Mouse (Mus musculus) gastrocnemius, postnatal 14 days (tissue): Measurements from ENCODE around the gene Hist2h2aa2. TPM values are rescaled to one million over a fixed set of nuclear protein-coding genes. Genes with fewer than 3 reads are reported as not detected.
"Not testable (repeated sequence)": the region's sequence is repeated elsewhere in the genome, so short reads cannot be mapped to it uniquely, and the experiment has no call there.

ENCODE experiments used
- DNase-seq: peaks from one replicate; pipeline ENCODE4 v3.0.0; 2021; ENCODE audit warnings: mixed read lengths
- intact Hi-C: fragments of 180-260 bp; cut with DNase I; formaldehyde crosslinking; loops from one replicate; pipeline ENCODE4 v1.15.1; 2025; ENCODE audit warnings: low total_unique reads
- microRNA-seq, 2 experiments: library from miRNA; unstranded; fragments of <30 nt; microRNA quantifications; one replicate each; pipeline ENCODE4 v1.2.0; 2021
- total RNA-seq, 2 experiments: library from RNA; stranded (reverse); gene quantifications; 2 replicates each; pipeline ENCODE4 v1.2.3; 2021

Hist2h2aa2 gene
- total RNA-seq, 2 experiments from 2014 or later: 353 to 418 TPM

DNA sequence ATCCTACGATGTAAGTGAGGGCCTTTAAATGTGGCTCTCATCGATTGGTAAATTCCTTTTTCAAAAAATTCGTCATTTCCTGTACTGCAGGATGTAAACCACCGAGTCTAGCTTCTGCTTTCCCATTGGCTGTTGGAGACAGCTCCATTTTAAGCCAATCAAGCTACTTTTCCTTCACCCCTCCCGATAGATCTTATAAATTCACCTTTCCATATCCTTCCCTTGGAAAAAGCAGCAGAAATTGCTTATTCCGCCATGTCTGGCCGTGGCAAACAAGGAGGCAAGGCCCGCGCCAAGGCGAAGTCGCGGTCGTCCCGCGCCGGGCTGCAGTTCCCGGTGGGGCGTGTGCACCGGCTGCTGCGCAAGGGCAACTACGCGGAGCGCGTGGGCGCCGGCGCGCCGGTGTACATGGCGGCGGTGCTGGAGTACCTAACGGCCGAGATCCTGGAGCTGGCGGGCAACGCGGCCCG, 20.4 kb downstream of the Hist2h2aa2 start, which contains the start of the genes Bola1 and Hist2h2ab:
Bola1 (minus strand) TSS at position 49 of the 470 bp plus-strand sequence.
Hist2h2ab (plus strand) TSS at position 205 of the 470 bp plus-strand sequence.
- intact Hi-C loops: no loop called here
- peak; percentile 70 for DNase-seq

DNA sequence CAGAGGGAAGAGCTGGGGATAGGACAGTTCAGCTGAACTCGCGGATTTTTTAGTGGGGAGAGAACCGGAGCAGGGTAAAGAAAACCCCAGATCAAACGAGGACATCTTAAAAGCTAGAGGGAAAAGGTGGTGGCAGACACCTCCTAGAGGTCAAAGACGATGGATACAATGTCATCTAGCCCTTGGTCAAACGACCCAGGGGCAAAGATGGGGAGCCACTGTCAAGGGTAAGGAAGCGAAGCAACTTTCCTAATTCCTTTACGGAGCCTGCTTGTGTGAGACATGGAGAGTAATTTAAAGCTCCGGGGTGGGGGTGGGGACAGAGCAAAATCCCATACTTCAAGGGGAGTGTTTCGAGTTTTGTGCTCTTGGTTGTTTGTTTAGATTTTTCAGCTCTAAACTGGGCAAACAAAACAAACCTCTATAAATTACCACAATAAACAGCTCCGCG, 20.9 kb downstream of the Hist2h2aa2 start:
- DNase-seq: no peak
- intact Hi-C loops: no loop called here

DNA sequence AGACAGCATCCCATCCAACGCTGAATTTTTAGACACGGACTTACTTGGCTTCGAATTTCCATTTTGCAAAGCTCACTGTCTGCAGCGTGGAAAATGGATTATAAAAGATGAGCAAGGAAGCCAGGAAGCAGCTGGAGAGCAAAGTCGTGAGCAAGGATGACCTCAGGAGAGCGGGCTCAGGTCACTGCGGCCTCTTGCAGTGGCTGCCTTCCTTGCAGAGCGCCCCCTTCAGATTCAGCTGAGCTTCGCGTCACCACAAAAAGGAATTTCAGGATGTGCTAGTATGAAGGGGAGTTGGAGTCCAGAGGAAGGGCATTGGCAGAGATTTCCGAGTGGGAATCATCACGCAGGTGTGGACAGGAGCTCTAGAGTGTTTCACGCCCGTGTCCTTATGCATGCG, 30.8 kb downstream of the Hist2h2aa2 start:
- intact Hi-C loops: no loop called here
- no peak for DNase-seq

DNA sequence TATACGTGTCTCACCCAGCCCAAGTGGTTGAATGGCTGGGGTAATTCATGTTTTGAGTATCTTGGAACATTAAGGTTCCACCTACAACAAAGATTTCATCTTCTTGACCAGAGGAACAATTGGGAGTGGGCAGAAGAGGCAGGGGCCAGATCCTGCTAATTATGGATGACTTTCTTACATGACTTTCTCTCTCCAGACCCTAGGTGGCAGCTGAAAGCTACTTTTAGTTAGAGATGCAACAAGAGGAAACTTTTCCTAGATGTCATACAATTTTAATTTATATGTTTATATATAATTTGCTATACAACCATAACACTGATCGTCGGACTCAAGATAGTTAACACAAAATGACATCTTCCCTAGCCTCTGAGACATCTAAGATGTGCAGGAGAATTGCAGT, 32.3 kb downstream of the Hist2h2aa2 start:
- DNase-seq: no peak

DNA sequence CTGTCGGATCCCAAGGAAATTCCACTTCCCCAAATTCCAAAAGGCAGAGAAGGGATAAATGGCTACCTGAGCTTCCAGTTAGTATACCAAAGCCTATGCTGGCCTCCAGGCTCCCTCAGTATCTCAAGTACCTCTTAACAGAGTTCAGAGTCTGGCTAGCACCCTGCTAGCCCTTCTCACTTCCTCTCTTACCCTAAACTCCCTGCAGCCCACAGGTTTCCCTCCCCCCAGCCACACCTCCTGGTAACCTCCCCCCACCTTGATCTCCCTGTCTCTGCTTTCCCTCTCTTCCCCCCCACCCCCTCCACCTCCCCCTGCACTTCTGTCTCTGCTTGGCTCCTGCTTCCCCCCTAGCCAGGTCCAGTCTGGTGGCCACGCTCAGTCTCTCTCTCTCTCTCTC, 40.3 kb downstream of the Hist2h2aa2 start:
- DNase-seq: no peak
- intact Hi-C loops: no loop called here

More for the DNA sequence above, 32.3 kb downstream of the Hist2h2aa2 start:
- intact Hi-C loops: no loop called here

DNA sequence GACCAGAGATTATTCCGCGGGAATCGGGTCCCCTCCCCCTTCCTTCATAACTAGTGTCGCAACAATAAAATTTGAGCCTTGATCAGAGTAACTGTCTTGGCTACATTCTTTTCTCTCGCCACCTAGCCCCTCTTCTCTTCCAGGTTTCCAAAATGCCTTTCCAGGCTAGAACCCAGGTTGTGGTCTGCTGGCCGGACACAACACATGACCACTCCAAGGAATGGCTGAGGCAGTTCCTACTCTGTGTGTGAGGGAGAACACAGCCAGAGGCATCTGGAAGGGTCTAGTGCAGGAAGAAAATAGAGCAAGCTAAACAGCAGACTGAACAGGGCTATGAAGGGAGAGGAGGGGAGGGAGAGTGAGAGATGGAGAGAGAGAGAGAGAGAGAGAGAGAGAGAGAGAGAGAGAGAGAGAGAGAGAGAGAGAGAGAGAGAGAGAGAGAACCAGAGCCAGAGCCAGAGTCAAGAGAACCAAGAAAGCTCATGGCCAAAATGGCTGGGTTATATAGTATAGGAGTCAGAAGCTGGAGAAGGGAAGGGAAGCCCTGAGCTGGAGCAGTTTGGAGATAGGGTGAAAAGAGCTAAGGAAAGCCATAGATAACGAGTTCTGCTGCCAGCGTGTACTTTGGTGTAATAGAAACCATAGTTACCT, 41.4 kb downstream of the Hist2h2aa2 start:
- intact Hi-C loops, DNase-seq: not testable (repeated sequence)

DNA sequence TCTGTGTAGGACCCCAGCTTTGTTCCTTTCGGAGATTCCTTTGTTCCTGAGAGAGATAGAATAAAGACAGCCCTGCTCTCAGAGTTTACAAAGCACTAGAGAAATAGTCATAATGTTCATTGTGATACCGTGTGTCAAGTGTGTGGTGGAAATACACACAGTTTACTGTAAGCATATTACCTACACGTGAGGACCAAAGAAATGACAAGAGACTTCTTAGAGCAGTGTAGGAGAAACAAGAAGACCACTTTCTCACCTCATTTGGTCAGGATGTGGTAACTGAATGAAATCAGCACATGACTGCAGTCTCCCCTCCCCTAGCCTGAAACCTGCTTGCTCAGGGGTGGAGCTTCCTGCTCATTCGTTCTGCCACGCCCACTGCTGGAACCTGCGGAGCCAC, 41.9 kb downstream of the Hist2h2aa2 start:
- no peak for DNase-seq
- intact Hi-C loops: no loop called here

DNA sequence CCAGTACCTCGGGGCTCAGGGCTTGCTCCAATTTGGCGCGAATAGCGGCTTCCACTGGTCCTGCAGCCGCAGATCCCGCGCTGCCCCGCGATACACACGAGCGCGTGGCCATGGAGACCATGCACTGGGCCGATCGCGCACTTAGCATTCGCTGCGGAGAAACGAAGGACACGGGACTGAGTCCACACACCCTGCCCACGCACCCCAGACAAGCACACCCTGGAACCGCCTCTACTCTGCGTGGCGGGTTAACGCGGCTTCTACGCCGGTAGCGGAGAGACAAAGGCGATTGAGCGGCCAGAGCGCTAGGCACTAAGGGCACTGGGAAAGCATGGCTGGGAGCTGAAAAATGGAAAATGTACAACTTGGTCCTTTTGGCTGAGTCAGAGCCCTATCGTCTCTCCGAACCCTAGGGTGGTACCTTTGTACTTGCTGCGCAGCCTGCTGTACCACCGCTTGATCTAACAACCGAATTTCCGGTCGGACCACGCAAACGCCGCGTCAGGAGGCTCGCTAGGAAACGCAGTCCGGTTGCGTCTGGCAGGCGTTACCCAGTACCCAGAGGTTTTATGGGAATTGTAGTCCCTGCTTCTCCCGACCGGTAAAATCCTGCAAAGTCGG, 42.8 kb downstream of the Hist2h2aa2 start:
- intact Hi-C loops: no loop called here
- peak; percentile 87 for DNase-seq

DNA sequence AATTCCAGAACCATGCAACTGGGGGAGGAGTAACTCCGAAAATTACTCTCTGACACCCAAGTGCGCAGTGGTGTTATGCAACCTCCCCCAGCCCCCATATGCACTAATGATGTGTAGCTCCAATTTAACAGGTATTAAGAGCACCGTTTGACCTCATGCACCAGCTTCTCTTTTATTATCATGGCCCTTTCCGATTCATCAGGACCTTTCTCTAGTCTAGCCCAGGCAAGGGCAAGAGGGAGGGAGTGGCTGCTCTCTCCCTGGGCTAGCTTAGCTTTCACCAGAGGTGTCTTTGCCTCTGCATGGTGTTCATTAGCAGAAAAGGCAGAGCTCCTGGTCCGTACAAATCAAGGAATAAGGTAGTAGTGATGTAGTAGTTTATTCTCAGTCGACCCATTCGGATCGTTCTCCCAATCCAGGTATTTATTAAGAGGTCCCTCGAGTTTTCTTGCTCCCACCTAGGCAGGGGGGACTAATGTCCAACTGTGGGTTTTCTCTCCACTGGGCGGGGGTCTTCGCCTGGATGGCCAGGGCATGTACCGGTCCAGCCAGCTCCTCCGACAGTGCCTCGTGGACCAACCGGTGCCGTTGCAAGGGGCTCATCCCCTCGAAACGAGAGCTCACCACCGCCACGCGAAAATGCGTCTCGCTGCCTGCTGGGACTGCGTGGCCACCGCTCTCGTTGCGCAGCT, 43.5 kb downstream of the Hist2h2aa2 start:
- intact Hi-C loops: no loop called here

DNA sequence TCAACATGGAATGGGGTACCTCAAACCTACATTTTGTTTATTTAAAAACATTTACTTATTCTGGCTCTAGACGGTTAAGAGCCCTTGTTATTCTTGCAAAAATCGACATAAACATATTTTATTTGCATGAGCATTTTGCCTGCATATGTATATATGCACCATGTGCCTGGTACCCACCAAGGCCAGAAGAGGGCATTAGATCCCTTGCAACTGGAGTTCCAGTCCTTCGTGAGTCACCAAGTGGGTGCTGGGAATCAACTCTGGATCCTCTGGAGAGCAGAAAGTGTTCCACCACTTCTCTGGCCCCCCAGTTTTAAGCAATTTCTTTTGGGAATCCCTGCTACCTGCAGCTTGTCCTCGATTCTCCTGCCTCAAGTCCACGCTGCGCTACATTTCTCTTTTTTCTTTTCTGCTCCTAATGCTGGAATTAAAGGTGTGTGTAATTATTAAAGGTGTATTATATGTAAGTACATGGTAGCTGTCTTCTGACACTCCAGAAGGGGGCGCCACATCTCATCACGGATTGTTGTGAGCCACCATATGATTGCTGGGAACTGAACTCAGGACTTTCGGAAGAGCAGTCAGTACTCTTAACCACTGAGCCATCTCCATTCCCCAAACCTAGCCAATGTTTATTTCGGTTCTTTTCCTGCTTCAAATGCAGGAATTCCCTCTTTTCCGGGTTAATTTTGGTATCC, 44.3 kb downstream of the Hist2h2aa2 start:
- DNase-seq: no peak
- intact Hi-C loops: no loop called here

More for the DNA sequence above, 43.5 kb downstream of the Hist2h2aa2 start:
- no peak for DNase-seq

DNA sequence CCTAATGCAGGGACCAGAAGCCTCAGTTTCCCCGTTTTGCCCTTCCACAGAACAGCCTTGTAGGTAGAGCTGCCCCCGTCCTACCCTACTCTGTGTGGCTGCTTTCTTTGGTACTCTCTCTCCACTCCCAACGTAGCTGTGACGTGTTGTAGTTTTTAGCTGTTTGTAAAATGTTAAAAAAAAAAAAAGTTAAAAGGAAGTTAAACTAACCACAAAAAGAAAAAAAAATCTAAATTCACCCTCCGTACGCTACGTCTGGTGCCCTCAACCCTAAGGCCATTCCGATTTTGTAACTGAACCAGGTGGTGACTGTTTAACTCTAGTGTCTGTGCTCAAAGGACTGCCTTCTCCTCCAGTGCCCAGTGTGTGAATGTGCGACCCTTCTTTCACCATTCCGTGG, 45.1 kb downstream of the Hist2h2aa2 start:
- no peak for DNase-seq
- intact Hi-C loops: no loop called here

DNA sequence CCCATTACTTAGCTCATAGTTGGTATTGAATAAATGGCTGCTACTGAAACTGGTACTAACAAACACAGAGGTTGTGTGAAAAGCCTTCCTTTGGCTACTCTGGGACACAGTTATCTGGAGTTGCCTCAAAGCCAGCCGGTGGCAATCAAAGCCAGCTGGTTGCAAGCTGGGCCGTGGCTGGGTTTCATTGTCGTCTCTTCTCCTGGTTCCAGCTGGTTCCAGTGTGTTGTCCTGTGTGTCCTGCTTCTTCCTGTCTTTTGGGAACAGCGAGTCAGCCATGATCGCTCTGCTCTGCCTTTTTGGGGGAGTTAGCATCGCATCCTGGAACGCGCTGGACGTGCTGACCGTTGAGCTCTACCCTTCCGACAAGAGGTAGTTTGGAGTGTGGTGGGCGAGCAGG, 47.1 kb downstream of the Hist2h2aa2 start:
- intact Hi-C loops: no loop called here
- DNase-seq: no peak

Small RNAs within 50 kb of the gene (microRNA-seq; reads per million reads assigned to microRNA genes)
- gene Gm44492 (0 reads per million in 2 experiments), gene Gm47311 (0 reads per million in 2 experiments), gene Gm47313 (0 reads per million in 2 experiments)

Other genes starting within 250 kb of the Hist2h2aa2 start
- 10 to 100 TPM; 30.0 to 50.8 TPM for gene Plekho1, start 244.3 kb downstream of the Hist2h2aa2 start, total RNA-seq
- gene Vps45, start 181.8 kb downstream of the Hist2h2aa2 start, total RNA-seq: 10 to 100 TPM; 21.4 to 23.6 TPM
- 10 to 100 TPM; 44.4 to 44.7 TPM for gene Otud7b, start 135.7 kb downstream of the Hist2h2aa2 start, total RNA-seq
- 1 to 10 TPM; 4.1 to 5.2 TPM for gene Mtmr11, start 78.3 kb downstream of the Hist2h2aa2 start, total RNA-seq
- gene Sf3b4, start 67.9 kb downstream of the Hist2h2aa2 start, total RNA-seq: 10 to 100 TPM; 10.3 to 13.2 TPM
- gene Sv2a, start 59.1 kb downstream of the Hist2h2aa2 start, total RNA-seq: 1 to 10 TPM; 1.8 to 4.0 TPM
- 10 to 100 TPM; 26.4 to 27.7 TPM for gene Bola1, start 20.6 kb downstream of the Hist2h2aa2 start, total RNA-seq
- gene Hist2h2ab, start 20.4 kb downstream of the Hist2h2aa2 start, total RNA-seq: 1 to 10 TPM; 3.4 to 7.1 TPM
- gene Hist2h2ac, start 19.4 kb downstream of the Hist2h2aa2 start, total RNA-seq: 10 to 100 TPM; 33.7 to 41.7 TPM
- gene Hist2h2be, start 19.2 kb downstream of the Hist2h2aa2 start, total RNA-seq: 1 to 10 TPM; 4.3 to 4.4 TPM
- 10 to 100 TPM; 30.3 to 31.5 TPM for gene Hist2h3c2, start 1.1 kb downstream of the Hist2h2aa2 start, total RNA-seq
- gene Hist2h2aa1, start 5.2 kb upstream of the Hist2h2aa2 start, total RNA-seq: 10 to 100 TPM in 1 of 2 experiments, 1 to 10 TPM in 1; 3.3 to 12.8 TPM
- not detected for gene Hist2h3c1, start 6.4 kb upstream of the Hist2h2aa2 start, total RNA-seq
- 10 to 100 TPM; 20.5 to 21.2 TPM for gene Hist2h4, start 23.0 kb upstream of the Hist2h2aa2 start, total RNA-seq
- 100 to 1,000 TPM; 154 to 189 TPM for gene Hist2h3b, start 28.4 kb upstream of the Hist2h2aa2 start, total RNA-seq
- gene Hist2h2bb, start 29.5 kb upstream of the Hist2h2aa2 start, total RNA-seq: 100 to 1,000 TPM; 160 to 175 TPM
- under 1 TPM; 0.33 to 0.45 TPM for gene Fcgr1, start 53.7 kb upstream of the Hist2h2aa2 start, total RNA-seq
- gene BC107364, start 212.0 kb upstream of the Hist2h2aa2 start, total RNA-seq: not detected